Mouse (Mus musculus) myocyte (in vitro differentiated cells): ENCODE results near the gene Ly6g6f.

Source experiments
- E2F4 ChIP-seq: IDR thresholded peaks from one replicate; pipeline ENCODE4 v1.6.1; 2011; ENCODE audit warnings: mild to moderate bottlenecking, control low read depth, moderate library complexity; ENCODE audit not compliant: insufficient read depth
- MAX ChIP-seq: IDR thresholded peaks from one replicate; pipeline ENCODE4 v1.6.1; 2011; ENCODE audit warnings: low read depth, mild to moderate bottlenecking, control low read depth
- MYOD1 ChIP-seq, 3 experiments: IDR thresholded peaks; one replicate each; pipeline ENCODE4 v1.6.1; 2011; ENCODE audit warnings: control low read depth in 2 of 3, low read depth in 2 of 3, mild to moderate bottlenecking in 2 of 3, moderate library complexity in 1 of 3; ENCODE audit not compliant: insufficient read length in 2 of 3, control insufficient read depth in 1 of 3
- MYOG ChIP-seq, 3 experiments: IDR thresholded peaks; one replicate each; pipeline ENCODE4 v1.6.1; 2011; ENCODE audit warnings: control low read depth in 2 of 3, low read depth in 2 of 3, mild to moderate bottlenecking in 2 of 3; ENCODE audit not compliant: insufficient read length in 2 of 3, control insufficient read depth in 1 of 3, insufficient read depth in 1 of 3
- POLR2A ChIP-seq: IDR thresholded peaks from one replicate; pipeline ENCODE4 v1.6.1; 2011; ENCODE audit warnings: low read depth, mild to moderate bottlenecking, control low read depth, moderate library complexity; ENCODE audit not compliant: insufficient read length
- POLR2AphosphoS2 ChIP-seq: IDR thresholded peaks from one replicate; pipeline ENCODE4 v1.6.1; 2011; ENCODE audit warnings: low read depth, control low read depth; ENCODE audit not compliant: insufficient read length
- REST ChIP-seq: IDR thresholded peaks from one replicate; pipeline ENCODE4 v1.6.1; 2011; ENCODE audit warnings: mild to moderate bottlenecking, control low read depth, moderate library complexity; ENCODE audit not compliant: insufficient read depth, insufficient read length
- SRF ChIP-seq: IDR thresholded peaks from one replicate; pipeline ENCODE4 v1.6.1; 2011; ENCODE audit warnings: low read depth; ENCODE audit not compliant: control insufficient read depth, insufficient read length
- TCF12 ChIP-seq: IDR thresholded peaks from one replicate; pipeline ENCODE4 v1.6.1; 2011; ENCODE audit warnings: mild to moderate bottlenecking, control low read depth; ENCODE audit not compliant: poor library complexity, insufficient read depth, severe bottlenecking
- USF1 ChIP-seq: IDR thresholded peaks from one replicate; pipeline ENCODE4 v1.6.1; 2011; ENCODE audit warnings: low read depth, mild to moderate bottlenecking, control low read depth, moderate library complexity

DNA sequence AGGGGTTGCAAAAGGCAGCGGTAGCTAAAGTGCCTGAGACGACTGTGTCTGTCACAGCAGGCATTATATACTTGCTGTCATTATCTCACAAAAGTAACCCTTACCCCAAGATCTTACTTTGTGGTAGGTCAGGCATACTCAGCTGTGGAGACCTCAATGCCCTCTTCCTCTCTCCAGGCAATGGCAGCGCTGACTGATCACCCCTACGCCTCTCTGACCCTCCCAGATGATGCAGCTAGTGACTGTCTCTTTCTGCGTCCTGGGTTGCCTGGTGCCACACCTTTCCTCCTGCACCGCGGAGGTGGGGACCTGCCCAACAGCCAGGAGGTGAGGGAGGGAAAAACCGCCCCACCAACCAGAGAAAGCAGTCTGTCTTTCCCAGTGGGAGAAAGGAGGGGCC is 24.1 kb downstream of the Ly6g6f start:
- TF ChIP-seq POLR2AphosphoS2 = no peak
- no peak for TF ChIP-seq E2F4
- no peak for TF ChIP-seq POLR2A
- TF ChIP-seq USF1 = no peak
- TF ChIP-seq MAX = no peak
- no peak for TF ChIP-seq MYOD1 (IDR thresholded peaks at IDR 0.05; ENCODE audit: control insufficient read depth in 1 of 3, insufficient read length in 2 of 3, low read depth in 2 of 3)
- TF ChIP-seq TCF12 = no peak
- TF ChIP-seq REST = no peak
- TF ChIP-seq MYOG (IDR thresholded peaks at IDR 0.05; ENCODE audit: control insufficient read depth in 1 of 3, insufficient read depth in 1 of 3, insufficient read length in 2 of 3, low read depth in 2 of 3) = no peak
- TF ChIP-seq SRF = no peak
